In genomic region chr6:50973815-50974214, GRCm38 (mm10) we compare ENCODE assay signal across 19 mouse cellular contexts.
DNase-seq lines count a peak whose midpoint lies in the region; ATAC-seq and TF ChIP-seq lines count a peak whose summit lies in the region.
"Had no signal": no experiment of that assay in that cellular context is flagged by ENCODE, and none has a peak within 500 bp of the region (broad histone marks: within the 10 kb centered on the region; RNA-seq: fewer than 3 reads in every experiment).

No protein-coding gene starts in this region.

- intact Hi-C loops in left cerebral cortex, adult 2 months (cut with DNase I), result no loop called here

- no peak for DNase-seq in heart, embryonic 10.5 days (ENCODE audit: low spot score)
- no peak for DNase-seq in heart, adult 18-20 months
- no peak for DNase-seq in kidney, postnatal 0 days (ENCODE audit: low spot score)
- DNase-seq in kidney, postnatal 36 days, result no peak
- DNase-seq in left cerebral cortex, adult 2 months (ENCODE audit: extremely low spot score in 1 of 2, low spot score in 2 of 2), result no peak
- DNase-seq in ovary, postnatal 14 days (ENCODE audit: low spot score), result no peak
- DNase-seq: cerebellum, adult 9-11 months; embryo, embryonic 11 days; right cerebral cortex, postnatal 25 days; thymus, postnatal 14 days had no signal

- no peaks in the 10 kb centered on the region for H3K9me3 ChIP-seq in heart, embryonic 10.5 days
- no peaks in the 10 kb centered on the region for H3K9me3 ChIP-seq in kidney, postnatal 0 days (replicated peaks; ENCODE audit: low read length)
- H3K9me3 ChIP-seq: limb, embryonic 13.5 days; midbrain, embryonic 10.5 days; neural tube, embryonic 12.5 days had no signal

- no peak overlapping the region for H3K4me3 ChIP-seq in heart, embryonic 10.5 days
- no peak overlapping the region for H3K4me3 ChIP-seq in kidney, postnatal 0 days (replicated peaks; ENCODE audit: low read depth, low read length)
- H3K4me3 ChIP-seq in bone marrow macrophage, adult 2 months (ENCODE audit: insufficient read depth, low read length), result no peak overlapping the region
- no peak overlapping the region for H3K4me3 ChIP-seq in small intestine, adult 2 months (ENCODE audit: low read depth, low read length)
- no peak overlapping the region for H3K4me3 ChIP-seq in left cerebral cortex, adult 2 months
- H3K4me3 ChIP-seq: limb, embryonic 13.5 days; midbrain, embryonic 10.5 days; neural tube, embryonic 12.5 days had no signal

- no peak for TF ChIP-seq POLR2A in bone marrow macrophage, adult 2 months (IDR thresholded peaks at IDR 0.05; ENCODE audit: borderline replicate concordance, low read depth, low read length)
- TF ChIP-seq POLR2A in small intestine, adult 2 months (IDR thresholded peaks at IDR 0.05; ENCODE audit: low read depth, low read length), result no peak

- H3K4me2 ChIP-seq in kidney, postnatal 0 days (ENCODE audit: low read length), result no peak overlapping the region
- H3K4me2 ChIP-seq: hindbrain, embryonic 14.5 days; limb, embryonic 13.5 days; neural tube, embryonic 12.5 days had no signal

- TF ChIP-seq CTCF in kidney, postnatal 0 days (IDR thresholded peaks at IDR 0.05; ENCODE audit: low read depth), result no peak
- no peak for TF ChIP-seq CTCF in bone marrow macrophage, adult 2 months (IDR thresholded peaks at IDR 0.05; ENCODE audit: low read depth, low read length)
- no peak for TF ChIP-seq CTCF in small intestine, adult 2 months (IDR thresholded peaks at IDR 0.05; ENCODE audit: extremely low read depth, insufficient read length, insufficient replicate concordance, low read depth, low read length)
- no peak for TF ChIP-seq CTCF in left cerebral cortex, adult 2 months (IDR thresholded peaks at IDR 0.05)

- H3K4me1 ChIP-seq in heart, embryonic 10.5 days, result peaks cover 29% of the 10 kb centered on the region
- H3K4me1 ChIP-seq in kidney, postnatal 0 days (replicated peaks; ENCODE audit: insufficient read depth, low read length), result peaks cover 25% of the 10 kb centered on the region
- peaks cover 25% of the 10 kb centered on the region for H3K4me1 ChIP-seq in bone marrow macrophage, adult 2 months (ENCODE audit: control insufficient read depth, insufficient read depth, low read length)
- H3K4me1 ChIP-seq in small intestine, adult 2 months (ENCODE audit: control insufficient read depth, insufficient read depth, insufficient read length, low read length), result peaks cover 2% of the 10 kb centered on the region; the same call in 1 of the 2 replicates

- peak overlapping the region; percentile 56; the same call in 1 of the 2 replicates for H3K27ac ChIP-seq in heart, embryonic 10.5 days
- peak overlapping the region; percentile 80 for H3K27ac ChIP-seq in kidney, postnatal 0 days
- peak overlapping the region; percentile 76 for H3K27ac ChIP-seq in bone marrow macrophage, adult 2 months (ENCODE audit: insufficient read depth, low read depth, low read length)
- H3K27ac ChIP-seq in small intestine, adult 2 months (ENCODE audit: insufficient read depth, low read depth, low read length), result peak overlapping the region; percentile 53; the same call in 1 of the 2 replicates
- H3K27ac ChIP-seq in left cerebral cortex, adult 2 months, result no peak overlapping the region
- H3K27ac ChIP-seq: hindbrain, embryonic 14.5 days; limb, embryonic 13.5 days; midbrain, embryonic 10.5 days; neural tube, embryonic 12.5 days had no signal

- no peaks in the 10 kb centered on the region for H3K27me3 ChIP-seq in heart, embryonic 10.5 days (ENCODE audit: insufficient read depth, poor library complexity, severe bottlenecking)
- no peaks in the 10 kb centered on the region for H3K27me3 ChIP-seq in kidney, postnatal 0 days (ENCODE audit: insufficient read depth, low read length)
- no peaks in the 10 kb centered on the region for H3K27me3 ChIP-seq in small intestine, adult 2 months (ENCODE audit: control insufficient read depth, insufficient read depth, low read length)
- H3K27me3 ChIP-seq: neural tube, embryonic 12.5 days; Patski had no signal

- no peak for ATAC-seq in kidney, postnatal 0 days (replicated peaks; ENCODE audit: low FRiP score, low read depth)
- ATAC-seq: activated CD4-positive, CD25-positive, alpha-beta regulatory T cell, adult 4 months; forebrain, embryonic 14.5 days; Patski had no signal

- no peaks in the 10 kb centered on the region for H3K36me3 ChIP-seq in heart, embryonic 10.5 days
- no peaks in the 10 kb centered on the region for H3K36me3 ChIP-seq in kidney, postnatal 0 days (ENCODE audit: insufficient read depth, low read length)
- H3K36me3 ChIP-seq in small intestine, adult 2 months (ENCODE audit: control insufficient read depth, insufficient read depth, low read length), result no peaks in the 10 kb centered on the region
- H3K36me3 ChIP-seq: limb, embryonic 13.5 days; midbrain, embryonic 10.5 days; neural tube, embryonic 12.5 days had no signal

- H3K9ac ChIP-seq in kidney, postnatal 0 days (ENCODE audit: low read depth, low read length), result no peak overlapping the region
- H3K9ac ChIP-seq: hindbrain, embryonic 14.5 days; limb, embryonic 13.5 days; neural tube, embryonic 12.5 days had no signal
